Mouse (Mus musculus) layer of hippocampus, postnatal 25 days (tissue): Measurements from ENCODE around the gene Gna13. TPM values are rescaled to one million over a fixed set of nuclear protein-coding genes. Genes with fewer than 3 reads are reported as not detected.
"Not testable (repeated sequence)": the region's sequence is repeated elsewhere in the genome, so short reads cannot be mapped to it uniquely, and the experiment has no call there.

ENCODE experiments used
- DNase-seq, 2 experiments: peaks; one replicate each; pipeline ENCODE4 v3.0.0; 2022; ENCODE audit warnings: mixed read lengths in 2 of 2, low spot score in 1 of 2; ENCODE audit errors: extremely low spot score in 1 of 2
- total RNA-seq, 2 experiments: library from RNA; stranded (reverse); gene quantifications; 2 replicates each; pipeline ENCODE4 v1.2.3; 2021

The Gna13 gene
- 10 to 100 TPM; 50.7 to 52.8 TPM for total RNA-seq

GRCm38 (mm10) chr11:109362463-109363190, at the start of gene Gna13:
TSS of gene Gna13 (plus strand) at chr11:109362831.
- DNase-seq = peak; percentile 83 to 85

- DNase-seq = peak in 1 of 2 experiments; percentile 65
Measured at GRCm38 (mm10) chr11:109316921-109317320, 45.7 kb upstream of the Gna13 start.

GRCm38 (mm10) chr11:109319471-109319870, 43.2 kb upstream of the Gna13 start:
- no peak for DNase-seq

GRCm38 (mm10) chr11:109319946-109320345, 42.7 kb upstream of the Gna13 start:
- no peak for DNase-seq

- peak; percentile 26 to 68 for DNase-seq
Measured at GRCm38 (mm10) chr11:109320361-109320933, 42.2 kb upstream of the Gna13 start.

- no peak for DNase-seq
Measured at GRCm38 (mm10) chr11:109326270-109326669, 36.4 kb upstream of the Gna13 start.

- no peak for DNase-seq
Measured at GRCm38 (mm10) chr11:109327381-109327780, 35.2 kb upstream of the Gna13 start.

GRCm38 (mm10) chr11:109327952-109328351, 34.7 kb upstream of the Gna13 start:
- DNase-seq = no peak

GRCm38 (mm10) chr11:109329331-109329730, 33.3 kb upstream of the Gna13 start:
- DNase-seq = no peak

- no peak for DNase-seq
Measured at GRCm38 (mm10) chr11:109330706-109331393, 31.8 kb upstream of the Gna13 start.

GRCm38 (mm10) chr11:109331424-109331824, 31.2 kb upstream of the Gna13 start:
- peak; percentile 77 to 98 for DNase-seq

GRCm38 (mm10) chr11:109332722-109333121, 29.9 kb upstream of the Gna13 start:
- DNase-seq = no peak

GRCm38 (mm10) chr11:109334773-109335172, 27.9 kb upstream of the Gna13 start:
- no peak for DNase-seq

- no peak for DNase-seq
Measured at GRCm38 (mm10) chr11:109335890-109336289, 26.7 kb upstream of the Gna13 start.

- no peak for DNase-seq
Measured at GRCm38 (mm10) chr11:109339155-109339938, 23.3 kb upstream of the Gna13 start.

- DNase-seq = no peak
Measured at GRCm38 (mm10) chr11:109340541-109340940, 22.1 kb upstream of the Gna13 start.

GRCm38 (mm10) chr11:109342666-109343065, 20.0 kb upstream of the Gna13 start:
- DNase-seq = not testable (repeated sequence)

GRCm38 (mm10) chr11:109343558-109343957, 19.1 kb upstream of the Gna13 start:
- no peak for DNase-seq

- DNase-seq = peak in 1 of 2 experiments; percentile 61
Measured at GRCm38 (mm10) chr11:109343991-109344599, 18.5 kb upstream of the Gna13 start.
